Mouse (Mus musculus) yolk sac, embryonic 10.5 days (tissue): ENCODE data around the gene Megf6.

Experiments
- DNase-seq: peaks from one replicate; pipeline ENCODE4 v3.0.0-alpha.2; 2017; ENCODE audit warnings: low spot score

The Megf6 gene

DNA sequence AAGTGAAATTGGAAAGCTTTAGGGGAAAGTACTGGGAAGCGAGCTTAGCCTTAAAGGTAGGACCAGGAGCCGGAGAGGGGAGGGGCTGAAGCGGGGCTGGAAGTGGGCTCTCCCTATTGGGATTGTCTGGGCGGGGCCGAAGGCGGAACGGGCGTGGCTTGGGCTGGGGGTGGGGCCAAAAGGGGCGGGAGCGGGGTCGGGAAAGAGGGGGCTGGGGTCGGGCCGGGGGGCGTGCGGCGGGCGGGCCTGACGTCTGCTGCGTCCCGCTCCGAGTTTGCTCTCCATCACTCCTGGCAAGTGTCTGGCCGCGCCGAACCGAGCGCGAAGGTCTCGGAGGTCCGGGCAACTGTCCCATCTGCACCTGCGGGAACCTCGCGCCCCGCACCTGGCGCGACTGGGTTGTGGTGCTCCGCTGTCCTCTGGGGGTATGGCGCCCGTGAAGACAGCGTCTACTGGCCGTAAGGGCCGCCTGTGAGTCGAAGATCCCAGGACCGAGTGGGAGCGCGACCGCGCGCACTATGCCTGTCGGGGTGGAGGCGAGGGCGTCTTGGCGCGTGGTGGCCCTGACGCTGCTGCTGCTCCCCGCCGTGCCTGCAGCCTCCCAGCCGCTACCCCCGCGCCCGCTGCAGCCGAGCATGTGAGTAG is at the start of gene Megf6:
Gene Megf6, plus strand, starts transcription at position 225 of the 645 bp plus-strand sequence.
- DNase-seq = peak; percentile 81

DNA sequence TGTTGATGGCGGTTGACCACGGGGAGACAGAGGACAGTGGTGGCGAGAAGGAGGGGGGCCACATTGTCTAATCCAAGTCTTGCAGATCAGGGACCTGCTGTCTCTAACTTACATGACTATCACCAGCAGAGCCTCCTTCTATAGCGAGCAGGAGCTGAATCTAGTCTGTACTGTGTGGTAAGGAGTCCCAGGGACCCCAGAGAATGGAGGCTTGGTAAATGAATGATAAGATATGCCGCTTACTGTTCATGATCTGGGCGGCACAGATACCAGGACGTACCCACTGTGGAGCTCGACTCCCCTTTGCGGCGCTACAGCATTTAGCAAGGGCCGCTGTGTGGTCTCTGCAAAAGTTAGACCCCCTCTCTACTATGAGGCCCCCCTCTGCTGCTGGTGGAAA is 48.7 kb upstream of the Megf6 start:
- no peak for DNase-seq

DNA sequence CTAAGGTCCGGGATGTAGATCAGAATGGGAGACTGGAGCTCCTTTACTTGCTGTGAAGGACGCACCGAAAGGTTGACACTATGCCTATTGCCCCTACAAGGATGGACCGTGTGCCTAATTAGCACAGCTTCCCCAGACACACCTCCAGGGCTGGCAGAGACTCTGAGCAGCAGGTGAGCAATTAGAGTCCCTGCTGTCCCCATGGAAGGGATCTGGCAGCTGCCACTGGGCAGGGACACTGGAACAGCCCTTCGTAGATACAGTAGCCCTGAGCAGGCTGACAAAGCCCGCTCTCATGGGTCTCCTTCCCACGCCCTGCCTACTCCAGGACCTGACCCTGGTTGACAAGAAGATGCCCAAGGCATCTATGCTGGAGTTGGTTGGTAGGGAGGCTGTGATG is 48.2 kb upstream of the Megf6 start:
- no peak for DNase-seq

DNA sequence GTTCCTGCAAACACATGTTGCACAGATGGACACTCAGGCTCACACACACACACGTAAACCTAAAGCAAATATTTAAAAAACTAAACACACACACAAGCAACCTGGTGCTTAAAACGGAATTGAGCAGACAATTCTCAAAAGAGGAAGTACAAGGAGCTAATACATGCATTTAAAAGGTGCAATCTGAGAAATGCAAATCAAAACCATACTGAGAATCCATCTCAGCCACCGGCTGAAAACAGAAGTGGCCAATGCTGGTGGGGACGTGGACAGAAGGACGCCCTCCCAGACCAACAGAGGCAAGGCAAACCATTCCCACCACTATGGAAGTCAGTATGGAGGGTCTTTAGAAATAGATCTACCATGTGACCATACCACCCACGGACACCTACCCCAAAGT is 47.0 kb upstream of the Megf6 start:
- DNase-seq = no peak

DNA sequence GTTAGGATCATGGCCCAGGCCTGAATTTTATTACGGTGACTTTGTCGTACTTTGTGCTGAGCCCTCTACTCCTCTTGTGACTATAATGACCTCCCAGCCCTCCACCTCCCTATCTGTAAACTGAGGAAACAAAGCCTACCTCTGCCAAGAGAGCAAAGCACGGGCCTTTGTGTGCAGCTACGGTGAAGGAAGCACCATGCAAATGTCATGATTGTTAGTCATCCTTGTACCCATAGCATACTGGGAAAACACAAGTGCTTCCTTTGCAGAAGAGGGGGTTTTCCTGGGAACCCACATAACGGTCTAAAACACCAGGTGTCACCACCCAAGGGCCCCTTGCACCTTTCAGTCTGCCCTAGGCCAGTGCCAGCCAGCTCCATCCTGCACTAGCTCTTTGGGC is 45.3 kb upstream of the Megf6 start:
- DNase-seq = no peak

DNA sequence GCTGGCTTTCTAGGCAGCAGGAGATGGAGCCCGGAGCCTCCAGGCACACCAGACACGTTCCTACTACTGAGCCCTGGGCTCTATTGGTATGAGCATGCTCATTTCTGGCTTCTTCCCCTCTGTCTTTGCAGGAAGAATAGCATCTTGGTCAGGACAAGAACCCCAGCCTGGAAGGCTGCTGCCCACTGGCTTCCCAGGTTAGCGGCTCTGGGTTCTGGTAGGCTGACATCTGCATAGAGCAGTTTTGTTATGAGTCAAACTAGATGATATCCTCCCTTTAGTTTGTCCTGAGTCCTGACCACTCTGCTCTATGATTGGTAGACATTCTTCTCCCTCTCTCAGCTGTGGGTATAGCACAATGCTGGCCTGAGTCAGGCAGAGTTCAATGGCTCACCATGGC is 43.3 kb upstream of the Megf6 start:
- DNase-seq = no peak

DNA sequence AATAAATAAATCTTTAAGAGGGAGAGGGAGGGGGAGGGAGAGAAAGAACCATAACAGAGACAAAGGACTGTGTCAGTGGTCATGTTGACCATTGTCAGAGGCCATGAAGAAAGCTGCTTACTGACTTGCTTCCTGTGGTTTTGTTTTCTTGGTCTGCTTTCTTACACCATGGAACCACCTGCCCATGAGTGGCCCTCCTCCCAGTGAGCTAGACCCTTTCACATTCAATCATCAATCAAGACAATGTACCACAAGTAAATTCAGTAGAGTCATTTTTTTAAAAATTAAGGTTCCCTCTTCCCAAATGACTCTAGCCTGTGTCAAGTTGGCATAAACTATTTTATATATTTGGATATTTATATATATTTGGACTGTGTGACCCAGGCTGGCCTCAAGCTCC is 40.6 kb upstream of the Megf6 start:
- no peak for DNase-seq

DNA sequence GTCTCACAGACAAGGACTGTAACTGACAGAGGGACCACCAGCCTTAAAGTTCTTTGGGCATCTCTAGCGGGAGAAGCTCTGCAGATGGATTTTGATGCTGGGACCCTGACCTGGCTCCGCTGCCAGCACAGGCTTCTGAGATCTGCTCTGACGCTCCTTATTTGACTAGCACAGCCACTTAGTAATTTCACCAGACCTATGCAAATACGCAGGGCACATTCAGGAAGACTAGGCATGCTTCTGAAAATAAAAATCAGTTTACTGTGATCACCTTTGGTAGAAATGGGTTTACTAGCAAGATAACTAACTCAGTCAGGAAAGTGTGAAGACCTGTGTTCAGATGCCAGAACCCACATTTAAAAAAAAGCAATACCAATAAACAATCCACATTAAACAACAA is 38.6 kb upstream of the Megf6 start:
- no peak for DNase-seq

DNA sequence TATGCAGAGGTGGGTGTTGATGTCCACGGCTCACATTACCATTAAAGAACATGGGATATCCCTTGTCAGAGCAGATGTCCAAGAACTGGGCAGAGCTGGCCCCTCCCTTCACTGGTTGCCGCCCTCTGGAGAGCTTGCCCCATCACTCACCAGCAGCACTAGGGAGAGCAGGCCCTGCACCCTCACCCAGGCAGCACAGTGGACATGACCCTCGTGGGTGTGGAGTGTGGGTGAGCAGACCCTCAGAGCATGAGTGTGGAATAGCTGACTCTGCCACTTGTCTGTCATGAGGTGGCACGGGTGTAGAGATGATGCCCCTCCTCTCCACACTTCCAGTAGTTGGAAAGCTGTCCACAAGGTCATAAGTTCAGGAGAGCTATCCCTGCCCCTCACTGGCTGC is 35.7 kb upstream of the Megf6 start:
- DNase-seq = no peak

DNA sequence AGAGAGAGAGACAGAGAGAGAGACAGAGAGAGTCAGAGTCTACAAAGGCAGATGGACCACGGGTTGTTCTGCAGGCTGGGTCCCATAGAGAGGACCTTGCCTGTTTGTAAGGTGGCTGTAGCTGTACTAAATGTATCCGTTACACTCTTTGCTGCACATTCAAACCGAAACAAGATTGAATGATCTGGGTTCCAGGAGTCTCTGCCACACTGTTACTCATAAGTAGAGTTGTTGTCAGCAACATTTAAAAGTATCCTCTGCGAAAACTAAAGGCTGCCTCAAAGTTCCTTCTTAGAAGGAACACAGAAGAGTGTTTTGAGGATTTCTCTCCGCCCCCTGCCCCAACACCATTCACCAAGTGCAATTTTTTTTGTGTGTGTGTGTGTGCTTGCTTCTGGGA is 33.4 kb upstream of the Megf6 start:
- DNase-seq = no peak

DNA sequence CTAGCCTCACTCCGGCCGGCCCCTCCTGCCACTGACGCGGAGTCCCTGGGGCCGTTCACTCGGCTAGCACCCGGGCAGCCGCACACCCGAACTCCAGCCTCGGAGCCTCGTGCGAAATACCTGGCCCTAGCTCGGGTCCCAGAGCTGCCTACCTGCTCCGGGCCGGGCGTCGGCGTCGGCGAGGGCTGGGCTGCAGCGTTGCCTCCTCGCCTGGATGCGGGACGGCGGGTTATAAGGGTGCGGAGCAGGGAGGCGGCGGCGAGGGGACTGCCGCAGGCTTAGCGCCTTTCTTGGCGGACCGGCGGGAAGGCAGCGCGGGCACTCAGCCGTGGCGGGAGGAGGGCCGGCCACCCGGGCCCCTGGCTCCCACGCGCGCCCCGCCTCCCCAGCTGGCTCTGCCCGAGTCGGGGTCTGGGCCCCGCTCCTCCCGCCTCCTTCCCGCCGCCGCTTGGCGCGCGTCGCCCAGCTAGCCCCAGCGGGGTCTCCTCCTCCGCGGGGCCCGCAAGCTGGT is 30.8 kb upstream of the Megf6 start:
- no peak for DNase-seq

DNA sequence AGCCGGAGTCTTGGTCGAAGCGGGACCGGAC is 30.5 kb upstream of the Megf6 start, which contains the start of gene Trp73:
Gene Trp73, minus strand, starts transcription at position 27 of the 31 bp plus-strand sequence.
- no peak for DNase-seq

DNA sequence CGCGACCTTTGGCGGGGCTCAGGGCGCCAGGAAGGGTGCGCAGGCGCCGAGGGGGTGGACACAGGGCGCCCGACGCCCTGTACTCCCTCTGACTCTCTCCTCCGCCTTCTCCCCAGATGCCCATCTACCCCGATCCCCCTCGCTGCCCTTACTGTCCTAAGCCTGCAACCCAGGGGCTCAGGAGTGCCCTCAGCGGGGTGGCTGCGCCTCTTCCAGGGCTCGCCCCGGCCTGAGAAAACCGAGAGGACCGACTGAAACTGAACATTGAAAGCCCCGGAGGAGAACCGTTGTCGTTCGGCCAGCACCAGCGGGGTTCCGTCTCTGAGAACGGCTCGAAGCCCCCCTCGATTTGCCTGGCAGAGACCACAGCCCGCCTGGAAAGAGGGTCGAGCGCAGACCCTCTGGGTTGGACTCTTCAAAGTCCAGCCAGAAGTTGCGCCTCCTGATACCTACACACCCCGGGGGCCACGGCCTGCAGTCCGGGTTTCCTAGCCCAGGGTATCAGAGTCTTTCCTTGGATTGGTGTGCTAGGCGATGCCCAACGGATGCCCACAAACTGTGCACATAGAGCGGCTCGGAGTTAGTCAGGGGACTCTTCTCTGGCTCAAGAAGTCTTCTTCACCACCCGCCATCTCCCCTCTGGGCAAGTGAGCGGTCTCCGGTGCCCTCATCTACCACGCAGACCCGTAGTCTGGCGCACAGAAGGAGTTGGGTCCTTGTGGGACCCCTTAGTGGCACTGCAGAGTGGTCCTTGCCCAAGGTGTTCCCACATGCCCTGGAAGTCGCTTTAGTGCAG is 30.1 kb upstream of the Megf6 start:
- no peak for DNase-seq

DNA sequence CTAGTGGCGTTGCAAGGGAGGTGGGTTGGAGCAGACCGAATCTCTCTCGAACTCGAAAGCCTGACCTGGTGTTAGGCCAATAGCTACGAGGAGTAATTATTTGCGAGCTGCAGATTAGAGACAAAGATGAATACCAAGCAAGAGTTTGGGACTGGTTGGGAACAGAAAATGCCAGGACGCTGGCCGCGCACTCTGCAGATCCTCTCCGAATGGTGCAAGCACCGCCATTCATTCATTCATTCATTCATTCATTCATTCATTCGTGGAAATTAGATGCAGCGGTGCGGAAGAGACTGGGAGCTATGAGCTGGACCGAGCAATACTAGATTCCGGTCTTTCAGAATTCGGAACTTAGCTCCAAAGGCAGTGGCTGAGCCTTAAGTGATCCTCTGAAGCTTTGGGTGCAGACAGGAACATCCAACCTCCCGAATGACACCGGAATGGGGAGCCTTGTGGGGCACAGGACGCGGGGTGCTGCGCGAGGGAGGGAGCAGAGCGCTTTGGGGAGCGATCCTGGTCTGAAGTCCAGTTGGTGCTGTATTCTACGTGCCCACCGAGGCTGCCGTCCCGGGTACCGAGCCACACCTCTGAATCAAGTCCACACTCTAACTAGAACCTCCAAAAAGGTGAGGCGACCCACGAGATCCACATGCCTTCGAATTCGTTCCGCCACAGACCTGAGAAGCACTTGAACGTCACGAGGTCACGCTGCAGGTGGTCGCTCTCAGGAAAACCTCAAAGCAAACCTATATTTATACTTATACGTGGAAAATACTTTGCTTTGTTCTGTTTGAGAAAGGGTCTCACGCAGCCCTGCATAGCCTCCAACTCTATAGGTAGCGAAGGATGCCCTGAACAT is 29.3 kb upstream of the Megf6 start:
- DNase-seq = no peak

DNA sequence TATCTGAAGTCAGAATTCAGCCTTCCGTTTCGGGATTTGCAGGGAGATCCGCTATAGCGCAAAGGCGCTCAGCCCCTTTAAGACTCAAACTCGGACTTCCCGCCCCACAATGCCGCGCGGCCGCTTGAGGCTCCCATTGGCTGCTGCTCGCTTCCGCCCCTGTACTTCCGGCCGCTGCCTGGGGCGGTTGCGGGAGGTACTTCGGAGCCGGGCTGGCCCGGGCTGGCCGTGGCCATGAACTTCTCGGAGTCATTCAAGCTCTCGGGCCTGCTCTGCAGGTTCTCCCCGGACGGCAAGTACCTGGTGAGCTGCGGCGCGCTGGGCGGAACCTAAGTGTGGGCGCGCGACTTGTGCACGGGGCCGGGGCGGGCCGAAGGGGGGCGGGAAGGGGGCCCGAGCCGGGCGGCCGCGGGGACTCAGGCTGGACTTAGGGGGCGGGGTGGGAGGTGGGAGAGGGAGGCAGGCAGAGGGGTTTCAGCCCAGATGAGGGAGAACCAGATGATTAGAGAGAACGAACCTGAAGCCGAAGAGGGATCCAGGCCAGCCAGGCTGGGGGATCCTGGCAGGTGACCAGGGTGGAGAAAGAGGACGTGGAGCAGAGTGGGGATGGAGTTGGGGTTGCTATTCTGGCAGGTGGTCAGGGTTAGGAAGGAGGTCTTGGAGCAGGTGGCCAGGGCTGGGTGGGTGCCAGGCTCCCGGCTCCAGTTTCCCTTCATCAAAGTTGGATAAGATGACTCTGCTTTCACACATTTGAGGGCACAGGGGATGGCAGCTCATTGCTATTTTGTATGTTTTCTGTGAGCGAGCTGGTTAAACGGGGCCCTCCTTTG is 28.1 kb upstream of the Megf6 start, which contains the start of gene Wrap73:
Gene Wrap73, plus strand, starts transcription at position 162 of the 830 bp plus-strand sequence.
- peak; percentile 89 for DNase-seq

DNA sequence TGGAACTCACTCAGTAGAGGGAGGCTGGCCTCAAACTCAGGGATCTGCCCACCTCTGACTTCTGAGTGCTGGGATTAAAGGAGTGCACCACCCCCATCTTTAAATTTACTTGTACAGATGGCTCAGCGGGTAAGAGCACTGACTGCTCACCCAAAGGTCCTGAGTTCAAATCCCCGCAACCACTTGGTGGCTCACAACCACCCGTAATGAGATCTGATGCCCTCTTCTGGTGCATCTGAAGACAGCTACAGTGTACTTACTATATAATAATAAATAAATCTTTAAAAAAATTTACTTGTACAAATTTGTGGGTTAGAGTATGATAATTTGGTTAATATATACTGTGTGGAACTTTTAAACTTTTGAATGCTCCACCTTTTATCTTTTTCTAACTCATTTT is 25.8 kb upstream of the Megf6 start:
- no peak for DNase-seq

DNA sequence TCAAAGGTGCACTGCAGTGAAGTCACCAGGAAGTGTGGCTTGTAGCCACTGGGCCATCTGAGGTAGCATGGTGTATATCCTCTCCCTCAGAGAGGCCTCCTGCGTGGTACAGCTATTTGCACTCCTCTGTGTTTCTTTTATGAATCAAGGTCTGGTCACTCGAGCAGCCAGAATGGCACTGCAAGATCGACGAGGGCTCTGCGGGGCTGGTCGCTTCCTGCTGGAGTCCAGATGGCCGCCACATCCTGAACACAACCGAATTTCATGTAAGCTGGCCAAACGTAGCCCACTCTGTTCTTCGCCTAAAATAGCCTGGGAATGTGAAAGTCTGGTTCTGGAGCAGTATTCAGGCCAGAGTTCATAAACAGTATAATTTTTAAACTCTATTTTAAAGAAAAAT is 24.2 kb upstream of the Megf6 start:
- DNase-seq = no peak

DNA sequence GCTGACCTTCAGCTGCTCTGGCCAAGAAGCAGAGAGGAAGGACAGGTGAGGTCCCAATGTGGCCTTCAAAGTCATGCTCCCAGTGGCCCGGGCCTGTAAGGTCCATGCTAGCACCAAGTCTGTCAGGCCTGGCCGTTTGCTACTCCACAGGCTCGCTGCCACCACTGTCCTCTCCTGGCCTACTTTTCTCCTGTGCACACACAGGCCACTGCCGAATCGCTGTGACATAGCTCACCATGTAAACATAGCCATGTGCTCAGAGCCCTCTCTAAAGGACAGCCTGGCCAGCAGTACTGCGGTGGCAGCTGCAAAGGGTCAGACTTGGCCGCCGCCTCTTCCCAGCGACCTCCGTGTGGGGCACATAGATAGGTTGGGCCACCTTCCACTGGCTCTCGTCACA is 16.4 kb upstream of the Megf6 start:
- DNase-seq = no peak

DNA sequence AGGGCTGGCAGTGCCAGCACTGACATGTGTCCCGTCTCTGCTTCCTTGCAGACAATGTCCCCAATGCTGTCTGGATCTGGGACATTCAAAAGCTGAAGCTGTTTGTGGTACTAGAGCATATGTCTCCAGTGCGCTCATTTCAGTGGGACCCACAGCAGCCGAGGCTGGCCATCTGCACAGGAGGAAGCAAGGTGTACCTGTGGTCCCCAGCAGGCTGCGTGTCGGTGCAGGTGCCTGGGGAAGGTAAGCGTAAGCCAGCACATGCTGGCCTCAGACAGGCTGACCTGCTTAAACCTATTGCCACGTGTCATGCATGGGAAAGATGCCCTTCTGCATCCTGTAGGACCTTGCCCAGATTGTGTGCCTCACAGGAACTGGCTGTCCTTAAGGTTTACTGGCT is 14.5 kb upstream of the Megf6 start:
- no peak for DNase-seq

DNA sequence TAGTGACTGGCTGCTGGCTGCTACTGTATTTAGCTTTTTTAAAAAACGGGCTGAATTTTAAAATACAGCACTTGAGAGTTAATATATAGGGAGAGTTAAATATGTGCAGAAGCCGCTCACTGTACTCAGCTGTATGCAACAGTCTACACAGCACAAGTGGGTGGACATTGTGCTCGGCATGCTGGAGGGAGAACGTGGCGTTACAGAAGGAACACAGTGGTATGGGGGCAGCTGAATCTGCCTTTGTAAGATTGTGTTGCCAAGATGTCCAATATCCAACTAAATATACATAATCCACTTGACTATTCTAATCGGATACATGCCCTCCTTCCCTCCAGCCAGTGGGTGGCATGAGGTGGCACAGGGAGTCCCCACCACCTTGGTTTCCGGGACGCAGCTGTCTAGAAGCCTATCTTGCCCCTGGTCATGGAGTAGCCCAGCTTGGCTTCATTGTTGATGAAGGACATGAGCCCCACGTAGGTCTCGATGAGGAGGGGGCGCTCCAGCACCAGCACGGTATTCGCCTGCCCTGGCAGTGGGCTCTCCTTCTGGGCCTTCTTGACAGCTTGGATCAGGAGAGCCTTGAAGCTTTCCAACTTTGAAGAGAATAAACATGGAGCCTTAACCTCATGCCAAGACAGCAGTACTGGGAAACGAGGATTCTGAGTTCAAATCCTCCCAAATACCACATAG is 12.4 kb upstream of the Megf6 start:
- DNase-seq = no peak

DNA sequence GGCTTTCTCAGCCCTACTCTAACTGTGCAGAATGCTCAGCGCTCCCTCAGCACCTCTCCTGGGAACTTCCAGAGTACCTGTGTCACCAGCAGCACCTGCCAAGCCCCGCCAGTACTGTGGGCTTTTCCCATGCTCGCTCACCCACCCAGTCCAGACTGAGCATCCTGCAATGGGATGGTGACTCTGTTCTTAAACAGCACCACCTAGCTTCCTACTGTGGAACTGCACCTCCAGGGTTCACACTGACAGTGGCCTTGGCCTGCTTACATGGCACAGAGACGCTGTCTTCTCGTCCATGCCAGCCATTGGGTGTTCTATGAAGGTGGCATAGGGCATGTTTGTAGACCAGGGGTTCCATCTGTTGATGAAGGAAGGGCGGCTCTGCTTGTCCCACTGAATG is 11.5 kb upstream of the Megf6 start:
- DNase-seq = peak; percentile 67
